Mouse (Mus musculus): ENCODE data around the gene Creg1. TPM values are rescaled to one million over a fixed set of nuclear protein-coding genes. Genes with fewer than 3 reads are reported as not detected.

Gene Creg1
- total RNA-seq (2014; rRNA removed; ENCODE audit: low replicate concordance) (29.1 and 32.4 TPM in 2 replicates), polyA plus RNA-seq (2015; fragmentation: Nextera tagmentation; extraction: Ambion mirVana) (62.1 and 75.2 TPM in 2 replicates)

DNA sequence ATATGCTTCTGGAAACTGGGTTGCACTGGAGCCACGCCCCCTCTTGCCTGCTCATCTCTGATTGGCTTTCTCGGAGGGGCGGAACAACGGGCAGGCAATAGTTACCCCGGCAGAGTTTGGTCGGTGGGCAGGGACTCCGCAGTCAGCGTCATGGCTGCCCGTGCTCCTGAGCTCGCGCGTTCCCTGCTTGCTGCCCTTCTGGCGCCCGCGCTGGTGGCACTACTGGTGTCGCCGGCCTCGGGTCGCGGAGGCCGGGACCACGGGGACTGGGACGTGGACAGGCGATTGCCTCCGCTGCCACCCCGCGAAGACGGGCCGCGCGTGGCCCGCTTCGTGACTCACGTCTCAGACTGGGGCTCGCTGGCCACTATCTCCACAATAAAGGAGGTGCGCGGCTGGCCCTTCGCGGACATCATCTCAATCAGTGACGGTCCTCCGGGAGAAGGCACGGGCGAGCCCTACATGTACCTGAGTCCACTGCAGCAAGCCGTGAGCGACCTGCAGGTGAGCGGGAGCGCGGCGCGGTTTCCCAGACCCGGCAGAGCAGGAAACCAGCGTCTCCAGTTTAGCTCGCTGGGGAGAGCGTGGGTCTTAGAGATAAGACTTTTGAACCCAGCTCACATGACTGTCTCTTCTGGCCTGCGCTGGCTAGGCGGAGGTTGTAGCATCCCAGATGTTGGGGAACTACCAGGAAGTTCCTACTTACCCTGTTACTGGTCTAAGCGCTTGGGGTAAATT, at the start of gene Creg1:
TSS of gene Creg1 (plus strand) at position 112 of the 738 bp plus-strand sequence.
- H3K9me3 ChIP-seq (replicated peaks; ENCODE audit: control insufficient read depth, low read length) = no peaks in the 10 kb centered on the region
- WGBS = 0% methylated on average over 57 of the region's 57 CpGs
- peaks cover 8% of the 10 kb centered on the region; the same call in 1 of the 2 replicates for H3K4me1 ChIP-seq (ENCODE audit: control insufficient read depth, insufficient read depth)
- H3K4me3 ChIP-seq (ENCODE audit: low read depth, low read length) = peak within 1 kb of the TSS; percentile 77
- H3K4me2 ChIP-seq (ENCODE audit: low read depth, low read length) = peak within 1 kb of the TSS; percentile 89
- peak; percentile 96 for DNase-seq (ENCODE audit: low spot score)
- ATAC-seq (ENCODE audit: insufficient read depth, low read depth) = peak; percentile 98
- no peaks in the 10 kb centered on the region for H3K36me3 ChIP-seq (replicated peaks; ENCODE audit: control insufficient read depth, insufficient read depth, low read length)
- H3K9ac ChIP-seq (replicated peaks; ENCODE audit: low read depth, low read length) = peak within 1 kb of the TSS; percentile 75
- H3K27ac ChIP-seq (ENCODE audit: low read depth) = peak within 1 kb of the TSS; percentile 63
- 0 out of 2 replicates have a peak, but pooled peaks have one; percentile 25 for TF ChIP-seq EP300 (IDR thresholded peaks at IDR 0.05; ENCODE audit: low read depth)
- TF ChIP-seq CTCF (IDR thresholded peaks at IDR 0.05; ENCODE audit: low read depth) = no peak
- H3K27me3 ChIP-seq (ENCODE audit: control insufficient read depth, insufficient read depth, low read length) = no peaks in the 10 kb centered on the region

- H3K9me3 ChIP-seq (replicated peaks; ENCODE audit: control insufficient read depth, low read length) = no peaks in the 10 kb centered on the region
- H3K27me3 ChIP-seq (ENCODE audit: control insufficient read depth, insufficient read depth, low read length) = no peaks in the 10 kb centered on the region
- no peak overlapping the region for H3K4me3 ChIP-seq (ENCODE audit: low read depth, low read length)
- DNase-seq (ENCODE audit: low spot score) (no peak), ATAC-seq (ENCODE audit: insufficient read depth, low read depth) (no peak)
- H3K4me2 ChIP-seq (ENCODE audit: low read depth, low read length) = no peak overlapping the region
- TF ChIP-seq EP300 (IDR thresholded peaks at IDR 0.05; ENCODE audit: low read depth) (no peak), CTCF (IDR thresholded peaks at IDR 0.05; ENCODE audit: low read depth) (no peak)
- no peaks in the 10 kb centered on the region for H3K36me3 ChIP-seq (replicated peaks; ENCODE audit: control insufficient read depth, insufficient read depth, low read length)
- peaks cover 24% of the 10 kb centered on the region for H3K4me1 ChIP-seq (ENCODE audit: control insufficient read depth, insufficient read depth)
- WGBS = 55% methylated on average over 5 of the region's 5 CpGs
- peak overlapping the region; percentile 25; the same call in 1 of the 2 replicates for H3K27ac ChIP-seq (ENCODE audit: low read depth)
- H3K9ac ChIP-seq (replicated peaks; ENCODE audit: low read depth, low read length) = no peak overlapping the region
Observed at GRCm38 (mm10) chr1:165713798-165714197, 49.7 kb upstream of the Creg1 start.

DNA sequence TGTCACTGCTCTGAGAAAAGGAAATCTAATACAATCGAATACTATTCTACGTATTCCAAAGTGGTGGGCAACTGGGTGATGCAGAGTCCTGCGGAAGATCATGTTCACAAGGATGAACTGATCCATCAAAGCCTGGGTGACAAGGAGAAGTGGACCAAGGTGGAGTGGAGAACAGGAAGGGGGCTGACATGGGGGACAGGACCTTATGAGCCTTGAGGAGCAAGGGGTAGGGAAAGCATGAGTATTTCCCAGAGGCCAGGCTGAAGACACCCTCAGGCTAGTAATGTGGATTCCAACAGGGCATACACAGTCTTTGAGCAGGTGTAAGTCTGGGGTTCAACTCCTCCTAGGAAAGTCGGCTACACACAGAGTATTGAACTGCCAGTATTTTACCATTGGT, 47.1 kb upstream of the Creg1 start:
- DNase-seq (ENCODE audit: low spot score) = no peak
- TF ChIP-seq EP300 (IDR thresholded peaks at IDR 0.05; ENCODE audit: low read depth) (no peak), CTCF (IDR thresholded peaks at IDR 0.05; ENCODE audit: low read depth) (no peak)
- Histone ChIP-seq H3K4me3 (ENCODE audit: low read depth, low read length) (no peak overlapping the region), H3K4me2 (ENCODE audit: low read depth, low read length) (no peak overlapping the region), H3K27ac (ENCODE audit: low read depth) (peak overlapping the region; percentile 93; the same call in 1 of the 2 replicates), H3K4me1 (ENCODE audit: control insufficient read depth, insufficient read depth) (peaks cover 15% of the 10 kb centered on the region), H3K36me3 (replicated peaks; ENCODE audit: control insufficient read depth, insufficient read depth, low read length) (no peaks in the 10 kb centered on the region), H3K9me3 (replicated peaks; ENCODE audit: control insufficient read depth, low read length) (no peaks in the 10 kb centered on the region), H3K9ac (replicated peaks; ENCODE audit: low read depth, low read length) (no peak overlapping the region), H3K27me3 (ENCODE audit: control insufficient read depth, insufficient read depth, low read length) (no peaks in the 10 kb centered on the region)
- no peak for ATAC-seq (ENCODE audit: insufficient read depth, low read depth)
- 85% methylated on average over 4 of the region's 4 CpGs for WGBS

DNA sequence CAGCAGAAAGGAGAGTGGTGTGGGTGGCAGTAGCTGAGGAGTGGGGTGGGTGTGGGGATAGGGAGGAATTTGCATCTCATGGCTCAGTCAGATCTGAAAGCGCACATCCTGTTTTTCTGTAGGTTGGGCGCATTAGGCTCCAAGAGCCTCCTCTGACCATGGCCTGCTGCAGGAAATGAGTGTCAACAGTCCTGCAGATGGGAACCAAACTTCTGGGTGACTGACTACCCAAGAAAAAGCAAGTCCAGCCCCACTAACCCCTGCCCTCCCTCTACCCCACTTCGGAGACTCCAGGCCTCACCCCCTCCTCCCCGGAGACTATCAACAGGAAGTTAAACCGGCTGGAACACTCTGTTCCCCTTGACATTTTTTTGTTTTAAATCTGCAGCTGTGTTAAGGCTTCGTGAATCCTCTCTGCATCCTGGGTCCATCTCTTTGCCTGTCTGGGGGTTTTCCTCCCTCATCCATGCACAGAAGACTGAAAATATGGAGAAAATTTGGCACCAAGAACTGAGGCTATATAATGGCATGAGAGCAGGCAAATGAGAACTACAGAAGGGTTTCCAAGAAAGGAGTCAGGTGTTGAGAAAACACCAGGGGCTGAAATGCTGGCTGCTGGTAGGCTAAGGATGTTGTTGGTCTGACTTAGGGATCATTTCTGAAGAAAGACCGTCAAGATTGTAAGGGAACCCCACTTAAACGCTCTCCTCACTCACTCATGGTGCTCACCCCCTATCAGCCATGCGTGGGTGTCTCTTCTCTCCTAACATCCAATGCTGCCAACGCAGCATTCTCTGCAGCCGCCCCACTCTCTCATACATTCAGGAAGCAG, 45.6 kb upstream of the Creg1 start:
- Histone ChIP-seq H3K9me3 (replicated peaks; ENCODE audit: control insufficient read depth, low read length) (no peaks in the 10 kb centered on the region), H3K27ac (ENCODE audit: low read depth) (peak overlapping the region; percentile 93), H3K36me3 (replicated peaks; ENCODE audit: control insufficient read depth, insufficient read depth, low read length) (no peaks in the 10 kb centered on the region), H3K4me3 (ENCODE audit: low read depth, low read length) (peak overlapping the region; percentile 19), H3K4me1 (ENCODE audit: control insufficient read depth, insufficient read depth) (peaks cover 15% of the 10 kb centered on the region), H3K4me2 (ENCODE audit: low read depth, low read length) (peak overlapping the region; percentile 51), H3K27me3 (ENCODE audit: control insufficient read depth, insufficient read depth, low read length) (no peaks in the 10 kb centered on the region), H3K9ac (replicated peaks; ENCODE audit: low read depth, low read length) (peak overlapping the region; percentile 37; the same call in 1 of the 2 replicates)
- TF ChIP-seq CTCF (IDR thresholded peaks at IDR 0.05; ENCODE audit: low read depth) (no peak), EP300 (IDR thresholded peaks at IDR 0.05; ENCODE audit: low read depth) (peak; percentile 89)
- WGBS = 23% methylated on average over 11 of the region's 11 CpGs
- peak; percentile 86 for DNase-seq (ENCODE audit: low spot score)
- peak; percentile 84 for ATAC-seq (ENCODE audit: insufficient read depth, low read depth)

DNA sequence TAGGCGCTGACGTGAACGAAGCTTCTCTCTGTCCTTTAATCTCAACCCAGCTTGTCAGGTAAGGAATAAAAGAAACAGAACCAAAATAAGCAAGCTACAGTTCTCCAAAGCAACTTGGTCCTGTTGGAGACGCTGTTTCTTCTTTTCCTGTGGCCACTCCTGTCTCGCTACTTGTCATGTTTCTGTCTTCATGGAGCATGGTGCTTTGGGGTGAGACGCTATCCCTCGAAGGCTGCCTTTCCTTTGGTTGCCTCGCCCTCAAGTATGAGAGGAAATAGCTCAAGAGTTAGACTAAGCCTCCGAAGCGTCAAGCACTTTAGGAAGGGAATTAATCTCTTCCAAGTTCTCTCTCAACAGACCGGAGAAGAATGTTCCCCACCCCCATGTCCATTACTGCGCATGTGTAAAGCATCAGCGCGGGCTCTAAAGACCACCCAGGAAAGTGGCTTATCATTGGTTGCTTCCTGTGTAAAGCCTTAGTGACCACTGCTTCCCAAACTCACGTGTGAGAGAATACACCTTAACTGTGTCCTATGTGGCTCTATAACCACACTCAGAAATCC, 44.9 kb upstream of the Creg1 start:
- Histone ChIP-seq H3K27me3 (ENCODE audit: control insufficient read depth, insufficient read depth, low read length) (no peaks in the 10 kb centered on the region), H3K4me1 (ENCODE audit: control insufficient read depth, insufficient read depth) (peaks cover 15% of the 10 kb centered on the region), H3K9ac (replicated peaks; ENCODE audit: low read depth, low read length) (peak overlapping the region; percentile 37; the same call in 1 of the 2 replicates), H3K36me3 (replicated peaks; ENCODE audit: control insufficient read depth, insufficient read depth, low read length) (no peaks in the 10 kb centered on the region), H3K9me3 (replicated peaks; ENCODE audit: control insufficient read depth, low read length) (no peaks in the 10 kb centered on the region), H3K4me2 (ENCODE audit: low read depth, low read length) (peak overlapping the region; percentile 51), H3K4me3 (ENCODE audit: low read depth, low read length) (peak overlapping the region; percentile 19), H3K27ac (ENCODE audit: low read depth) (peak overlapping the region; percentile 93)
- no peak for TF ChIP-seq CTCF (IDR thresholded peaks at IDR 0.05; ENCODE audit: low read depth)
- TF ChIP-seq EP300 (IDR thresholded peaks at IDR 0.05; ENCODE audit: low read depth) = no peak
- ATAC-seq (ENCODE audit: insufficient read depth, low read depth) (no peak), DNase-seq (ENCODE audit: low spot score) (no peak)
- WGBS = 27% methylated on average over 15 of the region's 15 CpGs

Measured in heart, postnatal 0 days (tissue).